Mouse (Mus musculus) embryonic fibroblast, embryonic 13.5 days (primary cell): ENCODE results near the gene Pir. TPM values are rescaled to one million over a fixed set of nuclear protein-coding genes. Genes with fewer than 3 reads are reported as not detected.

ENCODE experiments used
- H3K27ac ChIP-seq: 2 replicates; pipeline ENCODE4 v1.5.1; 2012; ENCODE audit warnings: low read length, control low read depth, inconsistent platforms; ENCODE audit not compliant: insufficient read depth
- H3K4me1 ChIP-seq: 2 replicates; pipeline ENCODE4 v1.6.1; 2011; ENCODE audit warnings: low read length; ENCODE audit not compliant: control insufficient read depth, insufficient read depth
- H3K4me3 ChIP-seq: 2 replicates; pipeline ENCODE4 v1.5.1; 2011; ENCODE audit warnings: mild to moderate bottlenecking, control low read depth, low read length; ENCODE audit not compliant: insufficient read depth
- CTCF ChIP-seq: IDR thresholded peaks from 2 replicates; pipeline ENCODE4 v1.5.1; 2011; ENCODE audit warnings: mild to moderate bottlenecking, control low read depth, low read length, moderate library complexity, borderline replicate concordance; ENCODE audit not compliant: insufficient read depth
- POLR2A ChIP-seq: IDR thresholded peaks from 2 replicates; pipeline ENCODE4 v1.6.1; 2011; ENCODE audit warnings: low read depth, mild to moderate bottlenecking, control low read depth, low read length, moderate library complexity
- polyA plus RNA-seq: library from polyadenylated mRNA; stranded (reverse); fragments of >200 nt; gene quantifications from 2 replicates; pipeline ENCODE4 v1.2.4, GENCODE M21; 2011; ENCODE audit warnings: low read depth; ENCODE audit not compliant: missing spikeins, insufficient read length

The Pir gene
- polyA plus RNA-seq, 1 experiment = 11.8 TPM

- peaks cover 11% of the 10 kb centered on the region for H3K4me1 ChIP-seq
- peak overlapping the region; percentile 98 for H3K27ac ChIP-seq
- H3K4me3 ChIP-seq = no peak overlapping the region
- no peak for TF ChIP-seq CTCF
- no peak for TF ChIP-seq POLR2A
These were observed 110.5 kb downstream of the Pir start for GRCm38 (mm10) chrX:164379721-164380120.

DNA sequence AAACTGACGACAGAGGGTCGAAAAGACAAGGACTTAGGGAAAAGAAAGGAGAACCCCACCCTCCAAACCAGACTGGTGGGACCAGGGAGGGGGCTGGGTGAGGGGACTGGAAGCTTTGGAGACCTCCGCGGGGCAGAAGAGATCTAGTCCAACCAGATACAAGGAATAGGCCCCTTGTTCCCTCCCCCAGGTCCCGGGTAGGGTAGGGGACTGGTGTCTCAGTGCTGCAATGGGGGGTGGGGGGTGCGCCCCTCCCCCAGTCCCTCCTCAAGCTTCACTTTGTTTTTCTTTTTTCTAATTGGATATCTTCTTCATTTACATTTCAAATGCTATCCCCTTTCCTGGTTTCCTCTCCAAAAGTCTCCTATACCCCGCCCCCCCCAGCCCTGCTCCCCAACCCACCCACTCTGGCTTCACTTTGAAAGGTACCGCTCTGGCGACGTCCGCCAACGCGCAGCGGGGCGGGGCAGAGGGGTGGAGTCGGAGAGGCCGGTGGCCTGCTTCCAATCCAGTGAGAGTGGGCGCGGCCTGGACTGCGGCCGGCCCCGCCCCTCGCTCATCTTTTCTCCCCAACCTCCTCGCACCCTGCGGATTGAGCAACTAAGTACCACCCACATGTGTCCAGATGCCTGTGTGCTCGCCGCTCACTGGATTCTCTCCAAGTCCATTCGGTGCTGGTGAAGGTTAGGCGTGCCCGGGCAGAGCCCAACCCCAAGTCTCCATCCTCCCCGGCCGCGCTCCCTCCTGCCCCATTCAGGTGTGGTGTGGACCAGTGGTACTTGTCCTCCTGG is 112.6 kb downstream of the Pir start:
- Histone ChIP-seq H3K27ac (peak overlapping the region; percentile 98), H3K4me3 (peak overlapping the region; percentile 7; the same call in 1 of the 2 replicates), H3K4me1 (peaks cover 9% of the 10 kb centered on the region)
- no peak for TF ChIP-seq CTCF
- no peak; the same call in 1 of the 2 replicates for TF ChIP-seq POLR2A

- TF ChIP-seq POLR2A = no peak
- TF ChIP-seq CTCF = no peak
- H3K4me3 ChIP-seq = no peak overlapping the region
- peak overlapping the region; percentile 81 for H3K27ac ChIP-seq
- no peaks in the 10 kb centered on the region; the same call in 1 of the 2 replicates for H3K4me1 ChIP-seq
These were observed 124.9 kb downstream of the Pir start for GRCm38 (mm10) chrX:164394091-164394490.

DNA sequence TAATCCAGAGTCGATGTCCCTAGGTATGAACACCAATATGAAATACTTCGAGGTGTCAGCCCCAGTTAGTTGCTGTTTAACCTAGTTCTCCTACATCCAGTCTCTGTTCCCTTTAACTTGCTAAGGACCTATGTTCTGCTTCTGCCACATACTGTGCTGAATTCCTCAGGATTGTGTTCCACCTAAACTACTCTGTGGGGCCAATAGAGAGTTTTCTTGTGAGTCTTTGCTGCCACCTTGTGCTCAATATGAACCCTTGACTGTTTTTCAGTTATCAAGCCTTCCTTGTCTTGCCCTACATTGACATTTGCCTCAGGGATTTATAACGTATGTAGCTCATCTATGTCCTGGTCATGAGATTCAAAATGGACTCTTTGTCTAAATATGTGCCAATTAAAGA is 129.3 kb downstream of the Pir start:
- H3K4me3 ChIP-seq = no peak overlapping the region
- TF ChIP-seq CTCF (no peak), POLR2A (no peak)

GRCm38 (mm10) chrX:164405080-164405649 is 136.0 kb downstream of the Pir start:
- Histone ChIP-seq H3K27ac (no peak overlapping the region), H3K4me1 (no peaks in the 10 kb centered on the region), H3K4me3 (no peak overlapping the region)
- TF ChIP-seq CTCF = no peak
- TF ChIP-seq POLR2A = no peak

More for the DNA sequence above, 129.3 kb downstream of the Pir start:
- Histone ChIP-seq H3K4me1 (no peaks in the 10 kb centered on the region; the same call in 1 of the 2 replicates), H3K27ac (no peak overlapping the region)

- TF ChIP-seq CTCF (no peak), POLR2A (no peak)
- no peak overlapping the region for H3K27ac ChIP-seq
- H3K4me1 ChIP-seq = no peaks in the 10 kb centered on the region
- no peak overlapping the region for H3K4me3 ChIP-seq
These were observed 137.2 kb downstream of the Pir start for GRCm38 (mm10) chrX:164406133-164407022.

- H3K4me1 ChIP-seq = no peaks in the 10 kb centered on the region
These were observed 139.2 kb downstream of the Pir start for GRCm38 (mm10) chrX:164408301-164408927.

DNA sequence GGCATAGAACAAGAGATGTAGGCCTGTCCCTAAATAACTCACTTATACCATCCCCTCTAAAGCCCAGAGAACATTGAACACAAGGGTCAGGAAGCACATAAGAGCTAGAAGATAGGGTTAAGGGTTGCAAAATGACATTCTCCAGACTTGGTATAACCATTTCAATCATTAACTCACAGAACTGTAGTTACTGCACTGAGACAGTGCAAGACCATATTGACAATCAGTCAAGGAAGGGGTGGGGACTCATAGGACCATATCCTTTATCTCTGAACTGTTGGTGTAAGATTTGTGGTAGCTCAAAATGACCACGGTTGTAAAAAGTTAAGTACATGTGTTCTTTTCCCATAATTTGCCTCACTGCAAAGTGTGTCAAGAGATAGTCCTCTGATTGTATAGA is 141.4 kb downstream of the Pir start:
- no peak for TF ChIP-seq POLR2A
- TF ChIP-seq CTCF = no peak
- Histone ChIP-seq H3K27ac (no peak overlapping the region), H3K4me3 (no peak overlapping the region), H3K4me1 (no peaks in the 10 kb centered on the region)

More at GRCm38 (mm10) chrX:164408301-164408927, 139.2 kb downstream of the Pir start:
- H3K27ac ChIP-seq = no peak overlapping the region
- no peak for TF ChIP-seq CTCF
- no peak for TF ChIP-seq POLR2A
- H3K4me3 ChIP-seq = no peak overlapping the region

GRCm38 (mm10) chrX:164416803-164417202 is 147.6 kb downstream of the Pir start:
- Histone ChIP-seq H3K4me1 (no peaks in the 10 kb centered on the region), H3K27ac (no peak overlapping the region), H3K4me3 (no peak overlapping the region)
- TF ChIP-seq POLR2A (no peak), CTCF (no peak)
